Mouse (Mus musculus): ENCODE results near the gene Zmynd19.

DNA sequence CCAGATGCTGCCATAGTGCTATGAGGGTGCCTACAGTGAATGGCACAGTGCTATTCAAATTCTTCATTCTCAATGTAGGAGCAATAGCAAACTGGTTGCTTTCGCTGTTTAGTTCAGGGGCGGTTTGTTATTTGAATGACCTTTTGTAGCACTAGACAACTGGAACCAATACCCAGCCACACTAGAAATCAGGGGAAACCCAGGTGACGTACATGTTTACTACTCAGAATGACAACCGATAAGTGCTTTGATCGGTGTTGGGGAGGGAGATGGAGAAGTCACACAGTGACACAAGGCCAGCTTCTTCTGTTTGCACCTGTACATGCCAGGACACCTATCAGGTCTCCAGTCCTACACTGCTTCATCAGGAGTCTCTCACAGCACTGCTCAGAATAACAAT, 20.0 kb upstream of the Zmynd19 start:
- no peak for TF ChIP-seq POLR2A (IDR thresholded peaks at IDR 0.05; ENCODE audit: borderline replicate concordance, control insufficient read depth, low read depth, low read length)
- no peak for TF ChIP-seq CTCF (IDR thresholded peaks at IDR 0.05; ENCODE audit: control insufficient read depth, insufficient read depth, low read length)

Measured in bone marrow, adult 2 months (tissue).